Mouse (Mus musculus) myocyte (in vitro differentiated cells): ENCODE measurements around the gene Nxf1. TPM values are rescaled to one million over a fixed set of nuclear protein-coding genes. Genes with fewer than 3 reads are reported as not detected.

Experiments
- H3K27me3 ChIP-seq: one replicate; pipeline ENCODE4 v1.6.1; 2011; ENCODE audit not compliant: control insufficient read depth, insufficient read depth, insufficient read length
- H3K36me3 ChIP-seq: one replicate; pipeline ENCODE4 v1.6.1; 2011; ENCODE audit not compliant: control insufficient read depth, insufficient read depth
- H3K4me2 ChIP-seq: one replicate; pipeline ENCODE4 v1.6.1; 2011; ENCODE audit warnings: low read depth, control low read depth
- H3K4me3 ChIP-seq: one replicate; pipeline ENCODE4 v1.5.1; 2011; ENCODE audit warnings: mild to moderate bottlenecking, control low read depth, moderate library complexity
- H3K79me2 ChIP-seq: one replicate; pipeline ENCODE4 v1.6.1; 2011; ENCODE audit not compliant: control insufficient read depth, insufficient read depth
- H3ac ChIP-seq: one replicate; pipeline ENCODE4 v1.6.1; 2011; ENCODE audit not compliant: control insufficient read depth, insufficient read length
- CEBPB ChIP-seq: IDR thresholded peaks from 2 replicates; pipeline ENCODE4 v1.6.1; 2011; ENCODE audit warnings: mild to moderate bottlenecking, moderate library complexity; ENCODE audit not compliant: poor library complexity, insufficient read depth, severe bottlenecking
- E2F4 ChIP-seq: IDR thresholded peaks from one replicate; pipeline ENCODE4 v1.6.1; 2011; ENCODE audit warnings: mild to moderate bottlenecking, control low read depth, moderate library complexity; ENCODE audit not compliant: insufficient read depth
- MAX ChIP-seq: IDR thresholded peaks from one replicate; pipeline ENCODE4 v1.6.1; 2011; ENCODE audit warnings: low read depth, mild to moderate bottlenecking, control low read depth
- MYOD1 ChIP-seq, 3 experiments: IDR thresholded peaks; one replicate each; pipeline ENCODE4 v1.6.1; 2011; ENCODE audit warnings: control low read depth in 2 of 3, low read depth in 2 of 3, mild to moderate bottlenecking in 2 of 3, moderate library complexity in 1 of 3; ENCODE audit not compliant: insufficient read length in 2 of 3, control insufficient read depth in 1 of 3
- MYOG ChIP-seq, 3 experiments: IDR thresholded peaks; one replicate each; pipeline ENCODE4 v1.6.1; 2011; ENCODE audit warnings: control low read depth in 2 of 3, low read depth in 2 of 3, mild to moderate bottlenecking in 2 of 3; ENCODE audit not compliant: insufficient read length in 2 of 3, control insufficient read depth in 1 of 3, insufficient read depth in 1 of 3
- POLR2A ChIP-seq: IDR thresholded peaks from one replicate; pipeline ENCODE4 v1.6.1; 2011; ENCODE audit warnings: low read depth, mild to moderate bottlenecking, control low read depth, moderate library complexity; ENCODE audit not compliant: insufficient read length
- POLR2AphosphoS2 ChIP-seq: IDR thresholded peaks from one replicate; pipeline ENCODE4 v1.6.1; 2011; ENCODE audit warnings: low read depth, control low read depth; ENCODE audit not compliant: insufficient read length
- REST ChIP-seq: IDR thresholded peaks from one replicate; pipeline ENCODE4 v1.6.1; 2011; ENCODE audit warnings: mild to moderate bottlenecking, control low read depth, moderate library complexity; ENCODE audit not compliant: insufficient read depth, insufficient read length
- SRF ChIP-seq: IDR thresholded peaks from one replicate; pipeline ENCODE4 v1.6.1; 2011; ENCODE audit warnings: low read depth; ENCODE audit not compliant: control insufficient read depth, insufficient read length
- TCF12 ChIP-seq: IDR thresholded peaks from one replicate; pipeline ENCODE4 v1.6.1; 2011; ENCODE audit warnings: mild to moderate bottlenecking, control low read depth; ENCODE audit not compliant: poor library complexity, insufficient read depth, severe bottlenecking
- TCF3 ChIP-seq: IDR thresholded peaks from one replicate; pipeline ENCODE4 v1.6.1; 2011; ENCODE audit warnings: low read depth, control low read depth; ENCODE audit not compliant: insufficient read length
- USF1 ChIP-seq: IDR thresholded peaks from one replicate; pipeline ENCODE4 v1.6.1; 2011; ENCODE audit warnings: low read depth, mild to moderate bottlenecking, control low read depth, moderate library complexity
- polyA plus RNA-seq: library from polyadenylated mRNA; unstranded; fragments of >200 nt; fragmentation: generic; extraction: Trizol; gene quantifications from one replicate; pipeline ENCODE4 v1.2.1, GENCODE M21; 2012; ENCODE audit warnings: missing spikeins

Nxf1 gene
- polyA plus RNA-seq = 64.3 TPM

GRCm38 (mm10) chr19:8756635-8757387, at the start of gene Nxf1:
Nxf1 (plus strand) TSS chr19:8757073.
- peak within 1 kb of the TSS; percentile 92 for H3K4me2 ChIP-seq
- H3K79me2 ChIP-seq = peaks cover 64% of the 10 kb centered on the region
- peak within 1 kb of the TSS; percentile 96 for H3ac ChIP-seq
- H3K36me3 ChIP-seq = peaks cover 26% of the 10 kb centered on the region
- H3K27me3 ChIP-seq = no peaks in the 10 kb centered on the region
- H3K4me3 ChIP-seq = peak within 1 kb of the TSS; percentile 77
- TF ChIP-seq MYOD1 (IDR thresholded peaks at IDR 0.05; ENCODE audit: control insufficient read depth in 1 of 3, insufficient read length in 2 of 3, low read depth in 2 of 3) (peak in 1 of 3 experiments; percentile 20), TCF12 (no peak), USF1 (no peak), TCF3 (no peak), POLR2A (peak; percentile 94), POLR2AphosphoS2 (peak; percentile 89), SRF (peak; percentile 17), REST (no peak), MAX (no peak), MYOG (IDR thresholded peaks at IDR 0.05; ENCODE audit: control insufficient read depth in 1 of 3, insufficient read depth in 1 of 3, insufficient read length in 2 of 3, low read depth in 2 of 3) (no peak), CEBPB (no peak), E2F4 (no peak)

GRCm38 (mm10) chr19:8708954-8709353, 47.9 kb upstream of the Nxf1 start:
- Histone ChIP-seq H3ac (no peak overlapping the region), H3K4me3 (no peak overlapping the region), H3K4me2 (no peak overlapping the region), H3K27me3 (no peaks in the 10 kb centered on the region), H3K79me2 (peaks cover 45% of the 10 kb centered on the region), H3K36me3 (peaks cover 59% of the 10 kb centered on the region)
- TF ChIP-seq REST (no peak), SRF (no peak), MAX (no peak), MYOD1 (IDR thresholded peaks at IDR 0.05; ENCODE audit: control insufficient read depth in 1 of 3, insufficient read length in 2 of 3, low read depth in 2 of 3) (no peak), TCF12 (no peak), E2F4 (no peak), MYOG (IDR thresholded peaks at IDR 0.05; ENCODE audit: control insufficient read depth in 1 of 3, insufficient read depth in 1 of 3, insufficient read length in 2 of 3, low read depth in 2 of 3) (no peak), CEBPB (no peak), POLR2A (peak; percentile 47), TCF3 (no peak), USF1 (no peak), POLR2AphosphoS2 (peak; percentile 58)

- peaks cover 59% of the 10 kb centered on the region for H3K36me3 ChIP-seq
- TF ChIP-seq MAX = no peak
- peak; percentile 42 for TF ChIP-seq POLR2AphosphoS2
- no peak for TF ChIP-seq POLR2A
- peaks cover 56% of the 10 kb centered on the region for H3K79me2 ChIP-seq
- H3ac ChIP-seq = no peak overlapping the region
- H3K27me3 ChIP-seq = no peaks in the 10 kb centered on the region
- H3K4me2 ChIP-seq = peak overlapping the region; percentile 95
- peak overlapping the region; percentile 93 for H3K4me3 ChIP-seq
These were observed 46.8 kb upstream of the Nxf1 start for GRCm38 (mm10) chr19:8710057-8710456.

- H3K36me3 ChIP-seq = peaks cover 59% of the 10 kb centered on the region
- TF ChIP-seq POLR2A (peak; percentile 18), REST (no peak), POLR2AphosphoS2 (peak; percentile 78), SRF (no peak)
These were observed 45.4 kb upstream of the Nxf1 start for GRCm38 (mm10) chr19:8711506-8711905.

GRCm38 (mm10) chr19:8711949-8712869, 44.7 kb upstream of the Nxf1 start:
- peak overlapping the region; percentile 68 for H3ac ChIP-seq
- no peaks in the 10 kb centered on the region for H3K27me3 ChIP-seq
- peak overlapping the region; percentile 93 for H3K4me3 ChIP-seq
- peak overlapping the region; percentile 95 for H3K4me2 ChIP-seq
- H3K36me3 ChIP-seq = peaks cover 54% of the 10 kb centered on the region
- TF ChIP-seq E2F4 (no peak), MAX (no peak), CEBPB (no peak), POLR2AphosphoS2 (peak; percentile 34)
- peaks cover 65% of the 10 kb centered on the region for H3K79me2 ChIP-seq

More at GRCm38 (mm10) chr19:8711506-8711905, 45.4 kb upstream of the Nxf1 start:
- Histone ChIP-seq H3ac (peak overlapping the region; percentile 36), H3K4me3 (peak overlapping the region; percentile 93), H3K79me2 (peaks cover 60% of the 10 kb centered on the region), H3K4me2 (peak overlapping the region; percentile 95), H3K27me3 (no peaks in the 10 kb centered on the region)
